Mouse (Mus musculus) MEL (cell line): ENCODE measurements around the gene Tnfaip2. TPM values are rescaled to one million over a fixed set of nuclear protein-coding genes. Genes with fewer than 3 reads are reported as not detected.

ENCODE experiments used
- DNase-seq: peaks from one replicate; pipeline ENCODE4 v3.0.0; 2011; ENCODE audit warnings: low read depth, low spot score
- H3K27ac ChIP-seq: 2 replicates; pipeline ENCODE4 v1.5.1; 2012; ENCODE audit warnings: low read depth, mild to moderate bottlenecking, control low read depth, low read length, moderate library complexity; ENCODE audit not compliant: control insufficient read depth
- H3K27me3 ChIP-seq, 2 experiments: fragments of 150-350 bp in 1 of 2; sonication (generic) in 1 of 2; 2 replicates each; pipeline ENCODE4 v1.6.1; 2012; ENCODE audit warnings: low read length in 2 of 2, mild to moderate bottlenecking in 2 of 2, improper control_type of control experiment in 1 of 2, moderate library complexity in 1 of 2; ENCODE audit not compliant: insufficient read depth in 2 of 2, control insufficient read depth in 1 of 2
- H3K36me3 ChIP-seq, 2 experiments: 2 replicates each; pipeline ENCODE4 v1.6.1; 2012 to 2014; ENCODE audit warnings: low read length in 2 of 2, improper control_type of control experiment in 1 of 2, inconsistent platforms in 1 of 2, mild to moderate bottlenecking in 1 of 2; ENCODE audit not compliant: insufficient read depth in 2 of 2, control insufficient read depth in 1 of 2
- H3K4me1 ChIP-seq, 2 experiments: fragments of 150-350 bp in 1 of 2; sonication (generic) in 1 of 2; 2 replicates each; pipeline ENCODE4 v1.6.1; 2012; ENCODE audit warnings: low read length in 2 of 2, improper control_type of control experiment in 1 of 2, mild to moderate bottlenecking in 1 of 2; ENCODE audit not compliant: insufficient read depth in 2 of 2, control insufficient read depth in 1 of 2
- H3K4me3 ChIP-seq, 2 experiments: fragments of 150-350 bp in 1 of 2; sonication (generic) in 1 of 2; 2 replicates each; pipeline ENCODE4 v1.5.1; 2012; ENCODE audit warnings: low read depth in 2 of 2, low read length in 2 of 2, mild to moderate bottlenecking in 2 of 2, moderate library complexity in 2 of 2, control low read depth in 1 of 2, improper control_type of control experiment in 1 of 2; ENCODE audit not compliant: control insufficient read depth in 1 of 2, insufficient read depth in 1 of 2
- H3K79me2 ChIP-seq: 2 replicates; pipeline ENCODE4 v1.6.1; 2012; ENCODE audit warnings: mild to moderate bottlenecking, low read length, moderate library complexity; ENCODE audit not compliant: control insufficient read depth, poor library complexity, insufficient read depth
- H3K9ac ChIP-seq: 2 replicates; pipeline ENCODE4 v1.6.1; 2012; ENCODE audit warnings: low read depth, mild to moderate bottlenecking, control low read depth, low read length, moderate library complexity; ENCODE audit not compliant: control insufficient read depth, poor library complexity, severe bottlenecking
- H3K9me3 ChIP-seq: fragments of 150-350 bp; sonication (generic); replicated peaks from 2 replicates; pipeline ENCODE4 v1.6.1; 2012; ENCODE audit warnings: mild to moderate bottlenecking, low read length, improper control_type of control experiment, moderate library complexity; ENCODE audit not compliant: insufficient read depth
- CHD1 ChIP-seq: IDR thresholded peaks from 2 replicates; pipeline ENCODE4 v1.6.1; 2012; ENCODE audit warnings: low read depth, mild to moderate bottlenecking, inconsistent platforms, low read length, improper control_type of control experiment
- CHD2 ChIP-seq: IDR thresholded peaks from 2 replicates; pipeline ENCODE4 v1.6.1; 2011; ENCODE audit warnings: low read length, improper control_type of control experiment
- HCFC1 ChIP-seq: IDR thresholded peaks from 2 replicates; pipeline ENCODE4 v1.6.1; 2012; ENCODE audit warnings: low read depth, mild to moderate bottlenecking, inconsistent platforms, low read length, improper control_type of control experiment, moderate library complexity
- KAT2A ChIP-seq: conservative IDR thresholded peaks from 2 replicates; pipeline ENCODE4 v1.6.1; 2012; ENCODE audit warnings: low read depth, low read length, improper control_type of control experiment, inconsistent platforms
- MAFK ChIP-seq: IDR thresholded peaks from 2 replicates; pipeline ENCODE4 v1.6.1; 2011; ENCODE audit warnings: low read depth, mild to moderate bottlenecking, low read length, improper control_type of control experiment, borderline replicate concordance
- MAX ChIP-seq: IDR thresholded peaks from 2 replicates; pipeline ENCODE4 v1.6.1; 2011; ENCODE audit warnings: low read length, improper control_type of control experiment
- MAZ ChIP-seq: IDR thresholded peaks from 2 replicates; pipeline ENCODE4 v1.6.1; 2012; ENCODE audit warnings: low read depth, mild to moderate bottlenecking, inconsistent platforms, low read length, improper control_type of control experiment
- MYC ChIP-seq: IDR thresholded peaks from 2 replicates; pipeline ENCODE4 v1.6.1; 2011; ENCODE audit warnings: low read depth, mild to moderate bottlenecking, low read length, improper control_type of control experiment, moderate library complexity
- POLR2A ChIP-seq, 2 experiments: IDR thresholded peaks; 2 replicates each; pipeline ENCODE4 v1.6.1; 2011 to 2012; ENCODE audit warnings: low read length in 2 of 2, mild to moderate bottlenecking in 2 of 2, control low read depth in 1 of 2, improper control_type of control experiment in 1 of 2, low read depth in 1 of 2, moderate library complexity in 1 of 2; ENCODE audit not compliant: control insufficient read depth in 1 of 2, insufficient read depth in 1 of 2, poor library complexity in 1 of 2
- POLR2AphosphoS5 ChIP-seq: IDR thresholded peaks from 2 replicates; pipeline ENCODE4 v1.6.1; 2012; ENCODE audit warnings: low read depth, borderline replicate concordance, mild to moderate bottlenecking, inconsistent platforms, low read length, moderate library complexity, mixed read lengths
- RAD21 ChIP-seq: IDR thresholded peaks from 2 replicates; pipeline ENCODE4 v1.6.1; 2011; ENCODE audit warnings: mild to moderate bottlenecking, low read depth, low read length, improper control_type of control experiment
- TCF12 ChIP-seq: IDR thresholded peaks from 2 replicates; pipeline ENCODE4 v1.6.1; 2014; ENCODE audit warnings: low read depth, mild to moderate bottlenecking, inconsistent platforms, low read length, improper control_type of control experiment, moderate library complexity
- UBTF ChIP-seq: IDR thresholded peaks from 2 replicates; pipeline ENCODE4 v1.6.1; 2012; ENCODE audit warnings: low read depth, mild to moderate bottlenecking, inconsistent platforms, low read length, improper control_type of control experiment, moderate library complexity, borderline replicate concordance; ENCODE audit not compliant: insufficient read depth
- USF1 ChIP-seq: IDR thresholded peaks from 2 replicates; pipeline ENCODE4 v1.6.1; 2014; ENCODE audit warnings: low read depth, mild to moderate bottlenecking, inconsistent platforms, low read length, improper control_type of control experiment, moderate library complexity
- USF2 ChIP-seq, 2 experiments: IDR thresholded peaks; 2 replicates each; pipeline ENCODE4 v1.6.1; 2011 to 2012; ENCODE audit warnings: improper control_type of control experiment in 2 of 2, low read length in 2 of 2, borderline replicate concordance in 1 of 2, inconsistent platforms in 1 of 2, low read depth in 1 of 2, mild to moderate bottlenecking in 1 of 2; ENCODE audit not compliant: insufficient read depth in 1 of 2
- ZC3H11A ChIP-seq: IDR thresholded peaks from 2 replicates; pipeline ENCODE4 v1.6.1; 2012; ENCODE audit warnings: low read depth, mild to moderate bottlenecking, inconsistent platforms, low read length, improper control_type of control experiment
- ZKSCAN1 ChIP-seq: IDR thresholded peaks from 2 replicates; pipeline ENCODE4 v1.6.1; 2012; ENCODE audit warnings: low read depth, mild to moderate bottlenecking, inconsistent platforms, low read length, improper control_type of control experiment, moderate library complexity
- ZMIZ1 ChIP-seq: IDR thresholded peaks from 2 replicates; pipeline ENCODE4 v1.6.1; 2012; ENCODE audit warnings: low read depth, mild to moderate bottlenecking, inconsistent platforms, low read length, improper control_type of control experiment, moderate library complexity
- ZNF384 ChIP-seq: IDR thresholded peaks from 2 replicates; pipeline ENCODE4 v1.6.1; 2012; ENCODE audit warnings: low read depth, mild to moderate bottlenecking, inconsistent platforms, low read length, improper control_type of control experiment
- polyA plus RNA-seq, 2 experiments: library from polyadenylated mRNA; stranded (reverse) in 1 of 2; unstranded in 1 of 2; fragments of >175 nt in 1 of 2; fragments of >200 nt in 1 of 2; gene quantifications; 2 replicates each; pipeline versions ENCODE4 v1.2.1 to v1.2.4; 2012; ENCODE audit warnings: low replicate concordance in 2 of 2, low read depth in 1 of 2; ENCODE audit not compliant: insufficient read length in 2 of 2, insufficient read depth in 1 of 2, missing spikeins in 1 of 2
- total RNA-seq: library from RNA; depleted of rRNA; stranded (reverse); fragments of 300-350 nt; gene quantifications from 2 replicates; pipeline ENCODE4 v1.2.3, GENCODE M21; 2012

Gene Tnfaip2
- total and polyA plus RNA-seq, 3 experiments = 51.4 to 77.2 (median 66.8) TPM

- peak; percentile 85 for TF ChIP-seq TCF12
- peak; percentile 79 for TF ChIP-seq MAZ
- TF ChIP-seq, all 39 proteins: peak for 9
Measured at GRCm38 (mm10) chr12:111434745-111435327, 7.4 kb upstream of the Tnfaip2 start (continued).

- no peaks in the 10 kb centered on the region for H3K27me3 ChIP-seq
- peaks cover 29 to 66% of the 10 kb centered on the region in 2 experiments for H3K4me1 ChIP-seq
- H3K27ac ChIP-seq = no peak overlapping the region
- DNase-seq = peak; percentile 25
- no peak for TF ChIP-seq CHD2
- TF ChIP-seq USF2 (IDR thresholded peaks at IDR 0.05; ENCODE audit: borderline replicate concordance in 1 of 2, insufficient read depth in 1 of 2, low read depth in 1 of 2, low read length in 2 of 2) = no peak
- no peak for TF ChIP-seq ZC3H11A
- TF ChIP-seq USF1 = no peak
- no peak for TF ChIP-seq TCF12
- TF ChIP-seq MYC = no peak
- TF ChIP-seq MAZ = no peak
- no peak for TF ChIP-seq KAT2A
- no peak for TF ChIP-seq CHD1
- no peak for TF ChIP-seq ZKSCAN1
- no peak for TF ChIP-seq MAFK
- no peak for TF ChIP-seq MAX
- TF ChIP-seq UBTF = no peak
- TF ChIP-seq RAD21 = no peak
- no peak for TF ChIP-seq HCFC1
- TF ChIP-seq POLR2AphosphoS5 = no peak
- no peak for TF ChIP-seq ZMIZ1
- no peak for TF ChIP-seq ZNF384
- no peak for TF ChIP-seq POLR2A (IDR thresholded peaks at IDR 0.05; ENCODE audit: control insufficient read depth in 1 of 2, insufficient read depth in 1 of 2, low read depth in 1 of 2, low read length in 2 of 2, poor library complexity in 1 of 2)
- no peaks in the 10 kb centered on the region for H3K9me3 ChIP-seq
- H3K79me2 ChIP-seq = no peaks in the 10 kb centered on the region; the same call in 1 of the 2 replicates
- no peak overlapping the region for H3K4me3 ChIP-seq
- H3K36me3 ChIP-seq = peaks cover 0 to 44% of the 10 kb centered on the region in 2 experiments; a peak in 2 of 4 replicates
- no peak overlapping the region for H3K9ac ChIP-seq
Measured at GRCm38 (mm10) chr12:111436170-111436569, 6.1 kb upstream of the Tnfaip2 start.
